Mouse (Mus musculus) embryonic facial prominence, embryonic 11.5 days (tissue): ENCODE data around the gene Ccser2. TPM values are rescaled to one million over a fixed set of nuclear protein-coding genes. Genes with fewer than 3 reads are reported as not detected.
A peak's percentile ranks its signal among the peaks of the same experiment; 100 is the strongest.

ENCODE experiments used
- ATAC-seq: fragments of 200-750 bp; cut with Nextera tagmentation; replicated peaks from 2 replicates; pipeline ENCODE4 v1.8.0; 2017; ENCODE audit warnings: low read depth; ENCODE audit not compliant: insufficient number of reproducible peaks, low FRiP score, low TSS enrichment
- DNase-seq: peaks from one replicate; pipeline ENCODE4 v3.0.0-alpha.2; 2015; ENCODE audit warnings: low spot score
- H3K27ac ChIP-seq: fragments of 300-500 bp; sonication (generic); replicated peaks from 2 replicates; pipeline ENCODE4 v1.5.1; 2014; ENCODE audit warnings: mild to moderate bottlenecking, low read depth, low read length, control low read depth
- H3K27me3 ChIP-seq: fragments of 300-500 bp; sonication (generic); 2 replicates; pipeline ENCODE4 v1.6.1; 2014; ENCODE audit warnings: mild to moderate bottlenecking, low read length, moderate library complexity, mixed read lengths; ENCODE audit not compliant: control insufficient read depth, insufficient read depth
- H3K36me3 ChIP-seq: fragments of 300-500 bp; sonication (generic); replicated peaks from 2 replicates; pipeline ENCODE4 v1.6.1; 2014; ENCODE audit warnings: low read depth, mild to moderate bottlenecking, low read length, moderate library complexity, mixed read lengths; ENCODE audit not compliant: control insufficient read depth, insufficient read depth
- H3K4me1 ChIP-seq: fragments of 300-500 bp; sonication (generic); 2 replicates; pipeline ENCODE4 v1.6.1; 2014; ENCODE audit warnings: low read length, mixed read lengths; ENCODE audit not compliant: control insufficient read depth, insufficient read depth
- H3K4me2 ChIP-seq: fragments of 300-500 bp; sonication (generic); 2 replicates; pipeline ENCODE4 v1.6.1; 2014; ENCODE audit warnings: low read depth, mild to moderate bottlenecking, control low read depth, low read length, moderate library complexity
- H3K4me3 ChIP-seq: fragments of 300-500 bp; sonication (generic); 2 replicates; pipeline ENCODE4 v1.5.1; 2014; ENCODE audit warnings: low read depth, low read length, control low read depth
- H3K9ac ChIP-seq: fragments of 300-500 bp; sonication (generic); replicated peaks from 2 replicates; pipeline ENCODE4 v1.6.1; 2014; ENCODE audit warnings: mild to moderate bottlenecking, control low read depth, low read length
- H3K9me3 ChIP-seq: fragments of 300-500 bp; sonication (generic); replicated peaks from 2 replicates; pipeline ENCODE4 v1.6.1; 2016; ENCODE audit warnings: mild to moderate bottlenecking, low read length, inconsistent platforms, mixed read lengths; ENCODE audit not compliant: control insufficient read depth
- WGBS: fragments of 180-500 bp; shearing (Covaris S2); extraction: QIAGEN DNeasy Blood & Tissue Kit; methylation state at CpG from one replicate; pipeline ENCODE4 v1.1.7; 2014; 5-methylcytosine and 5-hydroxymethylcytosine counted together
- polyA plus RNA-seq: library from polyadenylated mRNA; unstranded; fragments of >200 nt; fragmentation: Nextera tagmentation; extraction: Ambion mirVana; gene quantifications from 2 replicates; pipeline ENCODE4 v1.2.1, GENCODE M21; 2014

The Ccser2 gene
- 34.5 and 39.0 TPM in 2 replicates for polyA plus RNA-seq

- ATAC-seq (peak; percentile 98), DNase-seq (peak; percentile 97)
- WGBS = 5% methylated on average over 29 of the region's 39 CpGs
Measured at GRCm38 (mm10) chr14:36968628-36969147, at the start of gene Ccser2. Gene Ccser2, minus strand, starts transcription at chr14:36968777.

GRCm38 (mm10) chr14:37015894-37016293 lies 47.3 kb upstream of the Ccser2 start:
- no peak overlapping the region for H3K4me3 ChIP-seq
- no peak for ATAC-seq
- no peaks in the 10 kb centered on the region for H3K36me3 ChIP-seq
- H3K4me2 ChIP-seq = no peak overlapping the region
- no peak overlapping the region for H3K27ac ChIP-seq
- DNase-seq = peak; percentile 81
- H3K4me1 ChIP-seq = no peaks in the 10 kb centered on the region
- H3K9ac ChIP-seq = no peak overlapping the region
- 40% methylated on average over 5 of the region's 5 CpGs for WGBS
- H3K27me3 ChIP-seq = no peaks in the 10 kb centered on the region
- no peaks in the 10 kb centered on the region for H3K9me3 ChIP-seq

More at GRCm38 (mm10) chr14:36968628-36969147, at the start of gene Ccser2:
- peak within 1 kb of the TSS; percentile 89 for H3K4me3 ChIP-seq
- H3K36me3 ChIP-seq = no peaks in the 10 kb centered on the region
- H3K4me2 ChIP-seq = peak within 1 kb of the TSS; percentile 45
- no peaks in the 10 kb centered on the region for H3K4me1 ChIP-seq
- H3K9ac ChIP-seq = peak within 1 kb of the TSS; percentile 84
- H3K27me3 ChIP-seq = no peaks in the 10 kb centered on the region
- H3K27ac ChIP-seq = peak within 1 kb of the TSS; percentile 72
- no peaks in the 10 kb centered on the region for H3K9me3 ChIP-seq

GRCm38 (mm10) chr14:37013644-37014043 lies 45.1 kb upstream of the Ccser2 start:
- ATAC-seq (no peak), DNase-seq (no peak)
- H3K4me2 ChIP-seq = no peak overlapping the region
- no peaks in the 10 kb centered on the region for H3K9me3 ChIP-seq
- no peaks in the 10 kb centered on the region for H3K27me3 ChIP-seq
- no peak overlapping the region for H3K9ac ChIP-seq
- WGBS = 44% methylated on average over 3 of the region's 3 CpGs
- H3K4me1 ChIP-seq = no peaks in the 10 kb centered on the region
- H3K4me3 ChIP-seq = no peak overlapping the region
- H3K36me3 ChIP-seq = no peaks in the 10 kb centered on the region
- no peak overlapping the region for H3K27ac ChIP-seq

- 77% methylated on average over 2 of the region's 2 CpGs for WGBS
- DNase-seq (no peak), ATAC-seq (no peak)
- Histone ChIP-seq H3K36me3 (no peaks in the 10 kb centered on the region), H3K27me3 (no peaks in the 10 kb centered on the region), H3K9ac (no peak overlapping the region), H3K4me3 (no peak overlapping the region), H3K4me2 (no peak overlapping the region), H3K27ac (no peak overlapping the region), H3K9me3 (no peaks in the 10 kb centered on the region), H3K4me1 (no peaks in the 10 kb centered on the region)
Measured at GRCm38 (mm10) chr14:37009686-37010085, 41.1 kb upstream of the Ccser2 start.

GRCm38 (mm10) chr14:37006489-37006888 lies 37.9 kb upstream of the Ccser2 start:
- H3K9me3 ChIP-seq = no peaks in the 10 kb centered on the region
- no peaks in the 10 kb centered on the region for H3K36me3 ChIP-seq
- ATAC-seq = no peak
- H3K9ac ChIP-seq = no peak overlapping the region
- DNase-seq = no peak
- H3K4me1 ChIP-seq = no peaks in the 10 kb centered on the region
- 65% methylated on average over 8 of the region's 8 CpGs for WGBS
- H3K27me3 ChIP-seq = no peaks in the 10 kb centered on the region
- H3K27ac ChIP-seq = no peak overlapping the region
- no peak overlapping the region for H3K4me2 ChIP-seq
- H3K4me3 ChIP-seq = no peak overlapping the region

GRCm38 (mm10) chr14:37005865-37006264 lies 37.3 kb upstream of the Ccser2 start:
- H3K27me3 ChIP-seq = no peaks in the 10 kb centered on the region
- ATAC-seq = no peak
- no peak overlapping the region for H3K4me2 ChIP-seq
- H3K4me3 ChIP-seq = no peak overlapping the region
- no peaks in the 10 kb centered on the region for H3K4me1 ChIP-seq
- no peak for DNase-seq
- no peak overlapping the region for H3K9ac ChIP-seq
- WGBS = 37% methylated on average over 3 of the region's 3 CpGs
- no peaks in the 10 kb centered on the region for H3K9me3 ChIP-seq
- no peak overlapping the region for H3K27ac ChIP-seq
- H3K36me3 ChIP-seq = no peaks in the 10 kb centered on the region

GRCm38 (mm10) chr14:37003431-37004095 lies 35.0 kb upstream of the Ccser2 start:
- no peaks in the 10 kb centered on the region for H3K36me3 ChIP-seq
- H3K4me3 ChIP-seq = no peak overlapping the region
- 84% methylated on average over 8 of the region's 8 CpGs for WGBS
- DNase-seq (no peak), ATAC-seq (no peak)
- no peak overlapping the region for H3K27ac ChIP-seq
- H3K9ac ChIP-seq = no peak overlapping the region
- no peak overlapping the region for H3K4me2 ChIP-seq
- no peaks in the 10 kb centered on the region for H3K27me3 ChIP-seq
- no peaks in the 10 kb centered on the region for H3K9me3 ChIP-seq
- no peaks in the 10 kb centered on the region for H3K4me1 ChIP-seq

- WGBS = 58% methylated on average over 2 of the region's 2 CpGs
- DNase-seq (no peak), ATAC-seq (no peak)
Measured at GRCm38 (mm10) chr14:37002852-37003251, 34.3 kb upstream of the Ccser2 start.

More at GRCm38 (mm10) chr14:37002852-37003251, 34.3 kb upstream of the Ccser2 start:
- Histone ChIP-seq H3K4me2 (no peak overlapping the region), H3K36me3 (no peaks in the 10 kb centered on the region), H3K4me1 (no peaks in the 10 kb centered on the region), H3K4me3 (no peak overlapping the region), H3K9ac (no peak overlapping the region), H3K27me3 (no peaks in the 10 kb centered on the region), H3K27ac (no peak overlapping the region), H3K9me3 (no peaks in the 10 kb centered on the region)
